Mouse (Mus musculus) B cell, adult 67 days (primary cell): ENCODE results near the gene Ccdc14. TPM values are rescaled to one million over a fixed set of nuclear protein-coding genes. Genes with fewer than 3 reads are reported as not detected.

Experiments
- total RNA-seq, 2 experiments: library from RNA; stranded (reverse); gene quantifications; 4 replicates each; pipeline ENCODE4 v1.2.4; 2023

Ccdc14 gene
- total RNA-seq, result 1 to 10 TPM; 2.9 to 6.1 TPM

GRCm38 (mm10) chr16:34690334-34691144 lies at the start of gene Ccdc14:
Ccdc14 (plus strand) TSS chr16:34690616.

GRCm38 (mm10) chr16:34649621-34650020 lies 40.8 kb upstream of the Ccdc14 start, which contains the start of gene Ropn1:
Ropn1 (plus strand) TSS chr16:34649921.

GRCm38 (mm10) chr16:34745065-34745585 lies 54.7 kb downstream of the Ccdc14 start, which contains the start of gene Mylk:
Mylk (plus strand) TSS chr16:34745210.

Other genes starting within 250 kb of the Ccdc14 start
- 1 to 10 TPM; 4.8 to 5.1 TPM for gene Kalrn, start 117.1 kb upstream of the Ccdc14 start, total RNA-seq
- not detected for gene Ropn1, start 40.7 kb upstream of the Ccdc14 start, total RNA-seq
- gene Mylk, start 54.6 kb downstream of the Ccdc14 start, total RNA-seq, result under 1 TPM in 1 of 2 experiments, not detected in 1; 0.12 TPM